Mouse (Mus musculus) ovary, postnatal 14 days (tissue): ENCODE data around the gene Bmi1.

Experiments
- DNase-seq: peaks from one replicate; pipeline ENCODE4 v3.0.0; 2022; ENCODE audit warnings: low spot score

Bmi1 gene

DNA sequence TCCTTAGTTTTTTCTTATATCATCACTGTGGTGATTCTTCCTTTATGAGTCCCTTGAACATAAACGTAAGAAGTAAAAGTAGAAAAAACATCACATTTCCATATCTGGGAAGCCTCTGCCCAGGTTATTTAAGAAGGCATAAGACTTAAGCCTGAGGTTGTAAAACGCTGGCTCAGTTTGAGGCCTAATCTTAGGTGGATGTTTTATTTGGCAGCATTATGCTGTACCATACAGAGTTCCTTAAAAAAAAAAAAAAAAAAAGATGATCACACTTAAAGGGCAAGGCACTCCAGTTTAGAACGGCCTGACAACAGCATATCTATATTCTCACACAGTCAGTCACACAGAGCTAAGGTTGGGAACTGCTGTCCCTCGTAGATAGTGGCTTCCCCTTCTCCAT lies 49.1 kb downstream of the Bmi1 start:
- no peak for DNase-seq

DNA sequence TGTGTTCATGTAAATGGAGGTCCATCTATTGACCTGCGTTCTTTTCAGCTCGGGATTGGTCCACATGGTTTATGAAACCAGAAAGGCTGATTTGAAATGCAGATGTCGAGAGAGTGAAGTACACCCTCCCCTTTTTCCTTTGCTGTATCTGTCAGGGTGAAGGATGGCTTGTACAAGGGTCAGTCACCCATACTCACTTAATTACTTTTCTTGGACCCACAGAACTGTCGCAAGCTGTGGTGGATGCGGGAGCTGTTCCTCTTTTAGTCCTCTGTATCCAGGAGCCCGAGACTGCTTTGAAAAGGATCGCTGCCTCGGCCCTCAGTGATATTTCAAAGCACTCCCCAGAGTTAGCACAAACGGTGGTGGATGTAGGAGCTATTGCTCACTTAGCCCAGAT lies 54.9 kb downstream of the Bmi1 start:
- DNase-seq: no peak

DNA sequence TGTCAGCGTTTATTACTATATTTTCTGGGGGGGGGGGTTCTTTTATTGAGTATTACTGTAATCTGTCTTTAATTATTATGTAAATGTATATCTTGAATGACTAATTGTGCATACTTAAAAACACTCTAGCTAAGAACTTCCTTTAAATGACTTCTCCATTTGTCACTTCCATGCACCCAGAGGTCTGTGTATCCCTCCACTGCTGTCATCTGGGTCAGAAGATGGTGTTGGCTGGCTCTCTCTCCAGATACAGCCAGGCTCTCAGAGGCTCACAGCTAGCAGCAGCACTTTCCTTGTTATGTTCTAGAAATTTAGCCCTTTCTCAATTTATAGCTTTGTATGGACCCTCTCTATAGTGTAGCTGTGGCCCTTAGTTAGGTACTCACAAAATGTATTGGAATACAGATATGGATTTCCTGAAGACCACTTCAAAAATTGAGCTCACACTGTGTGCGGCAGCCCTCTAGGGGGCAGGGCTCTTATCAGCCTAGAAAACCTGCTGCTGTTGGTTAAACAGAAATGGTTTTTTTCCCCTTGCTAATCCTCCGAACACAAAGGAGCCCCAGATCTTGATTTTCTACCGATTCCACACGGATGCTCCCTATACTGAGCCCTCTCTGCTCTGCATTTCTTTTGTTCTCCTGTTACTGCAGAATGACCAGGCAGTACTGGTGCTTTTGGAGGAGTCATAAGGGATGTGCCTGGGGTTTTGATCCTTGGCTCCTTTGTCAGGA lies 57.7 kb downstream of the Bmi1 start:
- DNase-seq: no peak
